Mouse (Mus musculus): ENCODE measurements around the gene Rasl10b. TPM values are rescaled to one million over a fixed set of nuclear protein-coding genes. Genes with fewer than 3 reads are reported as not detected.
A peak's percentile ranks its signal among the peaks of the same experiment; 100 is the strongest.

Rasl10b gene
- total RNA-seq, 2 experiments from 2014 or later: 121 to 122 TPM

GRCm38 (mm10) chr11:83426964-83427363 lies 18.0 kb downstream of the Rasl10b start:
- DNase-seq: no peak
- intact Hi-C loops (cut with DNase I): loop anchor here (10.0 kb wide), 1 partner anchor 102 kb away; no protein-coding TSS in a partner anchor

GRCm38 (mm10) chr11:83429355-83429754 lies 20.4 kb downstream of the Rasl10b start, which contains the start of gene Gas2l2:
Gas2l2 (minus strand) TSS chr11:83429455.
- intact Hi-C loops (cut with DNase I): loop anchor here (10.0 kb wide), 1 partner anchor 105 kb away; no protein-coding TSS in a partner anchor
- no peak for DNase-seq

GRCm38 (mm10) chr11:83432533-83432932 lies 23.6 kb downstream of the Rasl10b start:
- DNase-seq: no peak
- intact Hi-C loops (cut with DNase I): no loop called here

DNA sequence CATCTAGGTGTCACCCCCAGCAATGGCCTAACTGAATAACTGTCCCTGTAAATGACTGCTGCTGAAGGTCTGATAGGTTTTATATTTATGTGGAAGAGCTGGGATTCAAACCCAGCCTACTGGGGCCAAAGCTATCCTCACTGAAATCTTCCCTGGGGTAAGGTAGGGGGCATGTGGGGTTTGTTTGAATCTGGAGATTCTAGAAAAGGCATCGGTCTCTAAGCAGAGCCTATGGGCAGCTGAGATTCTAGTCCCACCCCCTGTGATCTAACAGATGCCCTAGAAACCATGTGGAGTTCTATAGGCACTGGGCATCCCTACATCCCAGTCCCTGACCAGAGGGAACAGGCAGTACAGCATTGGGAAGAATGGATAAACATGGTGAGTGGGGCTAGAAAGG lies 28.4 kb downstream of the Rasl10b start, which contains the start of gene 1700020L24Rik:
Gene 1700020L24Rik (plus strand): TSS at position 301 of the 400 bp plus-strand sequence.
- intact Hi-C loops (cut with DNase I): no loop called here
- no peak for DNase-seq

- no peak for DNase-seq
- intact Hi-C loops (cut with DNase I): no loop called here
Measured at GRCm38 (mm10) chr11:83439426-83440060, 30.6 kb downstream of the Rasl10b start.

DNA sequence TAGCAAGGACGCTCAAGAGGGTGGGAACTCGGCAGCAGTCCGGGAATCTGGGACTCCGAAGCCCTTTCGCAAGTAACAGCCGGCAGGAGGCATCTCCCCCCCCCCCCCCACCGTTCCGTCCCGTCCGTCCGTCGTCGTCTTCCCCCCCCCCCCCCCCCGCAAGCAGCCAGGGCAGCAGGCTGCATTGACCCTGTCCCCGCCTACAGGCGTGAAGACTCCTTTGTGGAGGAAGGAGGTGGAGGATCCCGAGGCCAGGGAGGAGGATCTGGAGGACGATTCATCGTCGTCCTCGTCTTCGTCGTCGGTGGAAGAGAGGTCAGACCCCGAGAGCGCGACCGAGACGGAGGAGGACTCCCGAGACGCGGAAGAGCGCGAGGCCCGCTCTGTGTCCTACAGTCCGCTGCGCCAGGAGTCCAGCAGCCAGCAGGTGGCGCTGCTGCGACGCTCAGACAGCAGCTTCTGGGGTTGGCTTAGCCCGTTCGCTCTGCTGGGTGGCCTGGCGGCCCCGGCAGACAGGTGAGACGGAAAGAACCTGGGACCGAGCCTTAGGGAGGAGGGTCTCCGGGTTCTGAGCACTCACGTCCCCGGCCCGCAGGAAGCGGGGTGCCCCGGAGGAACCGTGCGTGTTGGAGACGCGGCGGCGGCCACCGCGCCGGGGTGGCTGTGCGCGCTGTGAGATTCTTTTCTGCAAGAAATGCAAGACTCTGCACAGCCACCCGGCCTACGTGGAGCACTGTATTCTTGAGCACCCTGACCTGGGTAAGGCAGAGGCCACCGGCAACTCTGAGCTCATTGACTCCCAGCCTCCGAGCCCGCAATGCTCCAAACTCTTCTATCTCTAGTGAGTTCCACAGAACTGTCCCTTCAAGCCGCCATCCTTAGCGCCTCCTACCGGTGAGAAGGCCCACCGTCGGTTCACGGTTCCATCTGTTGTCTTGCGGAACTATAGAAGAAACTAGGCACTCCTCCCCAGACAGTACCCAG lies 31.4 kb downstream of the Rasl10b start:
- intact Hi-C loops (cut with DNase I): no loop called here
- peak; percentile 91 for DNase-seq

GRCm38 (mm10) chr11:83441235-83441634 lies 32.3 kb downstream of the Rasl10b start:
- DNase-seq: peak; percentile 38
- intact Hi-C loops (cut with DNase I): no loop called here

- intact Hi-C loops (cut with DNase I): no loop called here
- peak; percentile 79 for DNase-seq
Measured at GRCm38 (mm10) chr11:83442596-83443267, 33.8 kb downstream of the Rasl10b start.

DNA sequence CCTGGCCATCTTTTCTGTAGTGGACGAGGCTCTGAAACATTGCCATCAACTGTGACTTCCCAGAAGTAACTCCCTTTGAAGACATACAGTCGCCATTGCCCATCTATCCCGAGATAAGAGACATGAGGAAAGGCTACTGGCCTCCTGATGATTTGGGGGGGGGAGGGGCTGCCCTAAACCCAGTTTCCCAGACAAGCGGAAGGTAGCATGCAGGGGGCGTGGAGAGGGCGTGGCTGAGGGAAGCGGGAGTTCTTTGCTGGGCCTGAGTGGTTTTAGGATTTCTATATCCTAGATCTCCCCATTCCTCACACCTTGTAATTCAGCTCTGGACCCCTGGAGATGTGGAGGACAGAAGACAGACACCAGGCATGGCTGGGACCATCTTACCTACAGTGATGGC lies 34.9 kb downstream of the Rasl10b start:
- intact Hi-C loops (cut with DNase I): no loop called here
- DNase-seq: no peak

- DNase-seq: no peak
- intact Hi-C loops (cut with DNase I): no loop called here
Measured at GRCm38 (mm10) chr11:83445001-83445400, 36.1 kb downstream of the Rasl10b start.

- no peak for DNase-seq
- intact Hi-C loops (cut with DNase I): no loop called here
Measured at GRCm38 (mm10) chr11:83447612-83448011, 38.7 kb downstream of the Rasl10b start.

GRCm38 (mm10) chr11:83448021-83448926 lies 39.3 kb downstream of the Rasl10b start:
- intact Hi-C loops (cut with DNase I): no loop called here
- no peak for DNase-seq

GRCm38 (mm10) chr11:83448927-83449236 lies 39.9 kb downstream of the Rasl10b start:
- intact Hi-C loops (cut with DNase I): no loop called here
- DNase-seq: peak; percentile 45

DNA sequence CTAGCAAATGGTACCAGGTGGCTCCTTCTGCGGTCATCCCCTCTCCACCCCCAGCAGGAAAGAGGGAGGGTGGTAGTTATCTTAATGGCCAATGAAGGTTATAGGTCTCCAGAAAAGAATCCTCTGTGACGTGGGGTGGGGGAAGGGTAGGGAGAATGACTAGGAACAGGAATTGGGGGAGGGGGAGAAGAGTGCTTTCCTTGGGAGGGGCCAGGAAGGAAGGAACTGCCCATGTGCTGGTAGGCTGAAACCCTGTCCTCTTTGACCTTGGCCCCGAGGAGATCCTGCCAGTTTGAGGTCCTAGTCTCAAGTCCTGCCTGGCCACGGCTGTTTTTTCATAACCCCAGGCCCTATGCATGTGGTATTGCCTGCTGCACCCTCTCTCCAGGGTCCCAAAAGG lies 40.4 kb downstream of the Rasl10b start:
- intact Hi-C loops (cut with DNase I): no loop called here
- DNase-seq: no peak

- DNase-seq: no peak
- intact Hi-C loops (cut with DNase I): no loop called here
Measured at GRCm38 (mm10) chr11:83450550-83450949, 41.6 kb downstream of the Rasl10b start.

GRCm38 (mm10) chr11:83451281-83451680 lies 42.3 kb downstream of the Rasl10b start:
- DNase-seq: no peak
- intact Hi-C loops (cut with DNase I): no loop called here

GRCm38 (mm10) chr11:83454548-83454947 lies 45.6 kb downstream of the Rasl10b start:
- DNase-seq: no peak
- intact Hi-C loops (cut with DNase I): no loop called here

DNA sequence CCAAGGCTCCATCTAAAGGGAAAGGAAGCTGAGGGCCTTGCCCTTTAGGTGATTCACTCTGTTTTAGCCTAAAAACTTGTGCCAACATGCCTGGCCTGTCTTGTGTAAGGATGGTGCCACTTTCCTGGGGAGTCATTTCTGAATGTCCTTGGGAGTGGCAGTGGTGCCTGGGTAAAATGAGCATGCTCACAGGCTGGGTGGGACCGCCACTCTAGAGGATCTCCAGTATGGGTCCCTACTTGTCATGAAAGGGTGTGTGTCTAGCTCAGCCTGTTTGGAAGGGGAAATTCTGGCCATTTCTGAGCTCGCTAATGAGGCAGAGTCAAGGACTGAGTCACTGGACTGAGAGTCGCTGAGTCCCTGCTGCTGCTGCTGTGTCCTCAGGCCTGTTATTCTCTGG lies 46.7 kb downstream of the Rasl10b start:
- no peak for DNase-seq
- intact Hi-C loops (cut with DNase I): no loop called here

DNA sequence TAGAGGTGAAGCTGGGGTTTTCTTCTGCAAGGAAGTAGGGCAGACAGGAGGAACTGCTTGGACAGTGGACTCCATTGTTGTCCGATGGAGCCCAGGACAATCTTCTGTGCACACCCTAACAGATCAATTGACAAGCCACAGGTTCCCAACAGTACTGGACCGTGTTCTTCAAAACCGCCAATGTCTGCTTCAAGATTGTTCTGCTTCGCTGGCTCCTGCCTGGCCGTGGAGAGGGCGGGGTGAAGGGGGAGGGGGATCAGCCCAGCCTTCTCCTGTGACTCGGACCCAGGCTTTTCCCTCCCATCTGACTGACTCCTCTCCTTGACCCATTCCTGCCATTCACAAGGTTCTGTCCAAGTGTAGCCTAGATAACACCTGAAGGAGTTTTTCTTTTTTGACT lies 48.3 kb downstream of the Rasl10b start:
- intact Hi-C loops (cut with DNase I): no loop called here
- no peak for DNase-seq

GRCm38 (mm10) chr11:83457912-83458601 lies 49.1 kb downstream of the Rasl10b start:
- intact Hi-C loops (cut with DNase I): no loop called here
- no peak for DNase-seq

Data from left cerebral cortex, postnatal 4 days (tissue).